Mouse (Mus musculus): ENCODE data around the gene Tcl1b4.
"Not testable (repeated sequence)": the region's sequence is repeated elsewhere in the genome, so short reads cannot be mapped to it uniquely, and the experiment has no call there.

Tcl1b4 gene

DNA sequence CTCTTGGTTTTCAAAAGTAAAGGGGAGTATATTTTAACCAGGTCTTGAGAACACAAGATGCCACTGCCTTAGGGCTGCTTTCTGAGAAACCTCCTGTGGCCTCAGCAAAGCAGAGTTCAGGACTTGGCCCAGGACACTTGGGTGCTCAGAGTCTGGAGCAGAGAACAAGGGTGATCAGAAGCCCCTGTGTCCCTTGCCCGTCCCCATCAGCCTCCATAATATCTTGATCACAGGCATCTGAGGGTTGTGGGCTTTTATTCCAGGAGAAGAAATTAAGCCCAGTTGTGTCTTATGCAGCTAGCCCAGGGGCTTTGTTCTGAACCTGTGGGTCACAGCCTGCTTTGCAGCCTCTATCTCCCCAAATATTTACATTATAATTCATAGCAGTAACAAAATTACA lies at the start of gene Tcl1b4:
Gene Tcl1b4 (plus strand): TSS at position 301 of the 400 bp plus-strand sequence.
- in situ Hi-C loops (cut with MseI, MboI): not testable (repeated sequence)

DNA sequence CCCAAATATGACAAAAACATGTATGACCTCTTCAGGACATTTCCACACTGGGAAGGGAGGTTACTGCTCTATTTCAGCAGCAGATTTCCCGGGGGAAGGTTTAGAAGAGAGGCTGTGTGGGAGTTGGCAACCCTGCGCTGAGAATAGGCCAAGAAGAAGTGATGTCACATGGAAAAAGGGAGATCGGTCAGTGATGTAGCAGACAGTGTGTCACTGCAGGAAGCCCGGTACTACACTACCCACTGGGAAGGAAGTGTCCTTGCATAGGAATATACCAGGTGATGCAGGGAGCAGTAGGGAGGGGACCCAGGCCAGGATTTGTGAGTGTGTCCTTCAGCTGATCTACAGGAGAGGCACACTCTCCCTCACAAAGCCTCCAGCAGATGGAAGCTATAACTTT lies 46.5 kb upstream of the Tcl1b4 start:
- in situ Hi-C loops (cut with MseI, MboI): not testable (repeated sequence)

DNA sequence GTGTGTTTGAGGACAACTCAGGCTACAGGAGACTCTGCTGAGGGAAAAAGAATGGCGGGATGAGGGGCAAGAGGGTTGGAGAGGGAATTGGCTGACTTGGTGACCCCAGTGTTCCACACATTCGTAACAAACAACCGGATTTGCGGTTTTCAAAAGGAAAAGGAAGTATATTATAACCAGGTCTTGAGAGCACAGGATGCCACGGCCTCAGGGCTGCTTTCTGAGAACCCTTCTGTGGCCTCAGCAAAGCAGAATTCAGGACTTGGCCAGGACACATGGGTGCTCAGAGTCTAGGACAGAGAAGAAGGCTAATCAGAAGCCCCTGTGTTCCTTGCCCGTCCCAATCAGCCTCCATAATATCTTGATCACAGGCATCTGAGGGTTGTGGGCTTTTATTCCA lies 42.9 kb upstream of the Tcl1b4 start:
- in situ Hi-C loops (cut with MseI, MboI): no loop called here

DNA sequence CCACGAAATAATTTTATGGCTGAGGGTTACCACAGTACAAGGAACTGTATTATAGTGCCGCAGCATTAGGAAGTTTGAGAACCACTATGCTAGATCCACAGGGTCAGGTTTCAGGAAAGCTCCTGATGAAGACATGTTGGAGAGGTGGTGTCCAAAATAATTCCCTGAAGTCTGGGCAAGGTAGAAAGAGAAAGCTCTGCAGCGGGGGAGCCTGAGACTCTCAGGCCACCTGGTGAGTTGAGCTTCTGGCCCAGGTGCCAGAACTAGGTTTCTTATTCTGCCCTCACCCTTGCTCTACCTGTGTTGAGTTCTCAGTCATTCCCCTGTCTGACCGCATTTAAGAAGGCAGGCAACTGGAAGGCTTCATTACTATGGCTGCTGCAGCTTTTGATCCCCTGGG lies 42.4 kb upstream of the Tcl1b4 start, which contains the start of gene Tcl1b1:
Gene Tcl1b1 (plus strand): TSS at position 301 of the 400 bp plus-strand sequence.
- in situ Hi-C loops (cut with MseI, MboI): no loop called here

DNA sequence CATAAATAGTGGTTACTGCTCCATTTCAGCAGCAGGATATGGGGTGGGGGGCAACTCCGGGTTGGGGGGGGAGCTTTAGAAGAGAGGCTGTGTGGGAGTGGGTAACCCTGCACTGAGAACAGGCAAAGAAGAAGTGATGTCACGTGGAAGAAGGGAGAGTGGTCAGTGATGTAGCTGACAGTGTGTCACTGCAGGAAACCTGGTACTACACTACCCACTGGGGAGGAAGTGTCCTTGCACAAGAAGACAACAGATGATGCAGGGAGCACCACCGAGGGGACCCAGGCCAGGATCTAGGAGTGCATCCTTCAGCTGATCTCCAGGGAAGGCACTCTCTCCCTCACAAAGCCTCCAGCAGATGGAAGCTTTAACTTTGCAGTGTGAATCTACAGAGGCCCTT lies 35.0 kb upstream of the Tcl1b4 start:
- in situ Hi-C loops (cut with MseI, MboI): no loop called here

DNA sequence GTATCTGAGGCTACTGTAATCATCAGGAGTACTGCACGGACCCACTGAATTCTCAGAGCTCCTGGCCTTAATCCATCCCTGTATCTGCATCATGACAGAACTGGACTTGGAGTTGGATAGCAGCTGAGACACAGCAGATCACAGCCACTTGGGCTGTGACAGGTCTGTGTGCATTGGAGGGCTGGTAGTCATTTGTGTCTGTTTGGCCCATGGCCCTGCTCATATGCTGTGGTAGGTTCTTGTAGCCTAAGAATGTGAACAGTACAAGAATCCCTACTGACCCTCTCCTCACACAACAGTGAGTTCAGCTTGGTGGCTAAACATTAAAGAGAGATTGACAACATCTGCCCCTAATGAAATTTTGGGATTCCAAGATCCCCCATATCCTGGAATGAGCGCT lies 28.4 kb upstream of the Tcl1b4 start:
- in situ Hi-C loops (cut with MseI, MboI): no loop called here

DNA sequence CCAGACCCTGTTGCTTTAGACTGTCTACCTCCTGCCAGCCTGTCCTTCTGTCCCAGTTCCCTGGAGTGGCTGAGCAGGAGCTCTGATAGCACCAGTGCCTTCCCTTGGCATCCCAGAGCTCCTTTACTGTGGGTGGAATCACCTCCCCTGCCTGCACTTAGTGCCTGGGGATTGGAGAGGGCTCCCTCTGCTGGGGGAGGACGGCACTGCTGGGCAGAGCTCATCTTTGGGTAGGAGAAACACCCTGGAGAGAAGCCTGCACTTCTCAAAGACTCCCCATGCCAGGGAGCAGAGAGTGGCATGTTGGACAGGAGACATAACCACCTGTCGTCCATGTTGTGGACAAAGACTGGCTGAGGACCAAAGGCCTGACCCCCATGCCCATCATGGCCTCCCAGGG lies 27.4 kb upstream of the Tcl1b4 start:
- in situ Hi-C loops (cut with MseI, MboI): not testable (repeated sequence)

DNA sequence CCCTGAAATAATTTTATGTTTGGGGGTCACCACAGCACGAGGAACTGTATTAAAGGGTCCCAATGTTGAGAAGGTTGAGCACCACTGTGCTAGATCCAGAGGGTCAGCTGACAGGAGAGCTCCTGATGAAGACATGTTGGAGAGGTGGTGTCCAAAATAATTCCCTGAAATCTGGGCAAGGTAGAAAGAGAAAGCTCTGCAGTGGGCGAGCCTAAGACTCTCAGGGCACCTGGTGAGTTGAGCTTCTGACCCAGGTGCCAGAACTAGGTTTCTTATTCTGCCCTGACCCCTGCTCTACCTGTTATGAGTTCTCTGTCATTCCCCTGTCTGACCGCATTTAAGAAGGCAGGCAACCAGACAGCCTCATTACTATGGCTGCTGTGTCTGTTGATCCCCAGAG lies 25.7 kb upstream of the Tcl1b4 start, which contains the start of gene Tcl1b5:
Gene Tcl1b5 (plus strand): TSS at position 301 of the 400 bp plus-strand sequence.
- in situ Hi-C loops (cut with MseI, MboI): not testable (repeated sequence)

GRCm38 (mm10) chr12:105181040-105181644 lies 20.6 kb upstream of the Tcl1b4 start:
- in situ Hi-C loops (cut with MseI, MboI): not testable (repeated sequence)

DNA sequence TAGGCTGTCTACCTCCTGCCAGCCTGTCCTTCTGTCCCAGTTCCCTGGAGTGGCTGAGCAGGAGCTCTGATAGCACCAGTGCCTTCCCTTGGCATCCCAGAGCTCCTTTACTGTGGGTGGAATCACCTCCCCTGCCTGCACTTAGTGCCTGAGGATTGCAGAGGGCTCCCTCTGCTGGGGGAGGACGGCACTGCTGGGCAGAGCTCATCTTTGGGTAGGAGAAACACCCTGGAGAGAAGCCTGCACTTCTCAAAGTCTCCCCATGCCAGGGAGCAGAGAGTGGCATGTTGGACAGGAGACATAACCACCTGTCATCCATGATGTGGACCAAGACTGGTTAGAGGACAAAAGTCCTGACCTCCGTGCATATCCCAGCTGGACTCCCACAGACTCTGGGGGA lies 12.8 kb upstream of the Tcl1b4 start:
- in situ Hi-C loops (cut with MseI, MboI): not testable (repeated sequence)

DNA sequence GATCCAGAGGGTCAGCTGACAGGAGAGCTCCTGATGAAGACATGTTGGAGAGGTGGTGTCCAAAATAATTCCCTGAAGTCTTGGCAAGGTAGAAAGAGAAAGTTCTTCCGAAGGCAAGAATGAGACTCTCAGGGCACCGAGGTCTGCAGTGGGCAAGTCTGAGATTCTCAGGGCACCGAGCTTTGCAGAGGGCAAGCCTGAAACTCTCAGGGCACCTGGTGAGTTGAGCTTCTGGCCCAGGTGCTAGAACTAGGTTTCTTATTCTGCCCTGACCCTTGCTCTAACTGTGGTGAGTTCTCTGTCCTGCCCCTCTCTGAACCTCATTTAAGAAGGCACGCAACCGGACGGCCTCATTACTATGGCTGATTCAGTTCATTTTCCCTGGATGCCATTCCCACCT lies 11.0 kb upstream of the Tcl1b4 start, which contains the start of gene Tcl1b3:
Gene Tcl1b3 (plus strand): TSS at position 301 of the 400 bp plus-strand sequence.
- in situ Hi-C loops (cut with MseI, MboI): not testable (repeated sequence)

GRCm38 (mm10) chr12:105199684-105200497 lies 1.9 kb upstream of the Tcl1b4 start:
- in situ Hi-C loops (cut with MseI, MboI): not testable (repeated sequence)

- in situ Hi-C loops (cut with MseI, MboI): no loop called here
These were observed 5.3 kb downstream of the Tcl1b4 start for GRCm38 (mm10) chr12:105207071-105207470.

GRCm38 (mm10) chr12:105208441-105208840 lies 6.7 kb downstream of the Tcl1b4 start:
- in situ Hi-C loops (cut with MseI, MboI): no loop called here

- in situ Hi-C loops (cut with MseI, MboI): no loop called here
These were observed 7.5 kb downstream of the Tcl1b4 start for GRCm38 (mm10) chr12:105209231-105209630.

DNA sequence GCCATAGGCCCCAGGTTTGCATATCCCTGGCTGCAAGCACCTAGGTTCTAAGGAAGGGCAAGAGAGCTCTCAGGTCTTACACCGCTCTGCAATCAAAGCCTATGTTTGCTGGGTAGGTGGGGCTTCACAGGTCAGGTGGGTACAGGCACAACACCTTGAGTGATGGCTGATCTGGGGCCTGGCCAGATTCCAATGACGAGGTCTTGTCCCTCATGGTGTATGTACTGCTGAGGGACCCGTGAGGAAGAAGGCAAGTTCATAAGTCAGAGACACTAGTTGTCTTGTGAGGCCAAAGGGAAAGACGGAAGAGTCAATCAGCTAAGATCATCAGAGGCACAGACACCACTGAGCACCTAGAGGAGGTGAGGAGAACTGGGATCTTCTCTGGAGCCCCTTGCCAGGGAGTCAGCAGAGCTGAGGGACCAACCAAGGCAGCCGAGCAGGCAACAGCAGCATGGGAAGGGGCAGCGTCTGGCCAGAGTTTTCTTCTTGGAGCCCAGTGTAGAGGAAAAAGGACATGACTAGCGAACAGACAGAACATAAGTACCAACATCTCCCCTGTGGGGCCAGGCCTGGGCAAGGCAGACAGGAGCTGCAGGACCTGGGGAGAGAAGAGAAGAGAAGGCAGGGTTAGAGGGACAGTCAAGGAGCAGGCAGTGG lies 15.5 kb downstream of the Tcl1b4 start:
- in situ Hi-C loops (cut with MseI, MboI): no loop called here

DNA sequence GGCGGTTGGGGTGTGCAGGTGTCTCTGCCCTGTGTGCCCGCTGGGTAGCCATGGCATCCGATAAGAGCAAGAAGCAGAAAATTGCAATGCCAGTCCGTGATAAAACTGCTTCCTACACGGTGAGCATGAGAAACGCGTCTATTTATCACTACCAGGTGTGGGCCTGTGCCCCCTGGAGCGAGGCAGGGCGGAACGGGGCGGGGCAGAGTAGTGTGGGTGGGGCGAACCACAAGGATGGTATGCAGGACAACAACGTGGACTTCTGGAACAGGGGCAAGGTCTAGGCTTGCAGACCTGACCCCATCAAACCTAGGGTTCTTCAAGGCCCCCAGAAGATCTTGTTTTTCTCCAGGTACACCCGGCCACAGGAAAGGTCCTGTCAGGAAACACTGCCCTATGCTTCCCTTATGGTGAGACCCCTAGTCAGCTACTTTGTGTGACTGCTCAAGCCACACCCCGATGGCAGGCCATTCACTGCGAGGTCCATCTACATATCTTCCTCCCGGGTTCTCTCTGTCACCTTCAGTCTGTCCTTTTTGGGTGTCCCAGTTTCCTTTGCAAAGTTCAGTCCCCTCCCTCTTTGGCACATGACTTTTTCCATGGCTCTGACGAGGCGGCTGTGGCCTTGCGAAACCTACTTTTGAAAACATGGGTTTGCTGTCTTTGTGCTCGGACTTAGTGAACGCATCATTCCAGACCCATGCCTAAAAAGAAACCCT lies 21.0 kb downstream of the Tcl1b4 start, which contains the start of gene Tcl1:
Gene Tcl1 (minus strand): TSS at position 193 of the 719 bp plus-strand sequence.
- in situ Hi-C loops (cut with MseI, MboI): no loop called here

- in situ Hi-C loops (cut with MseI, MboI): no loop called here
These were observed 23.0 kb downstream of the Tcl1b4 start for GRCm38 (mm10) chr12:105224621-105225320.

DNA sequence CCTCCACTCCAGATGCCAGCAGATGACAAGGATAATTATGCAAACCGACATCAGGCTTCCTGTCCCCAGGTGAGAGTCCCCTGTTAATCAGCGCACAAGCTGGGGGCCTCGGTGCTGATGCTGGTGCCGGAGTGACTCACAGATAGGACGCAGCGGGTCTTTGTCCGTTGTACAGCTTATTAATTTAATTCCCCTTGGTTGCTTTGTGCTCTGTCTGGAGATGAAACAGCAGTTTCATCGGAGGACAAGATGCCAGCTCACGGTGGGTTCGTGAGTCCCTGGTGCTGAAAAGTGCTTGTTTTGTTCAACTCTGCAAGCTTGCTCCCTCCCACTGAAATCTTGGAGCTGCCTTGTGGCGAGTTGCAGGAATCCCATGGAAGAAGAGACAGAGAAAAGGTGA lies 32.6 kb downstream of the Tcl1b4 start:
- in situ Hi-C loops (cut with MseI, MboI): no loop called here

GRCm38 (mm10) chr12:105235091-105235490 lies 33.3 kb downstream of the Tcl1b4 start:
- in situ Hi-C loops (cut with MseI, MboI): no loop called here

GRCm38 (mm10) chr12:105239060-105239459 lies 37.3 kb downstream of the Tcl1b4 start:
- in situ Hi-C loops (cut with MseI, MboI): no loop called here

All from mouse trophoblast stem cell (cell line).